Mouse (Mus musculus) inflammation-experienced regulatory T-cells (primary cell): ENCODE data around the gene Flt4. TPM values are rescaled to one million over a fixed set of nuclear protein-coding genes. Genes with fewer than 3 reads are reported as not detected.

Source experiments
- polyA plus RNA-seq, 2 experiments: library from polyadenylated mRNA; unstranded; fragments of 100-300 nt; shearing (Covaris generic); gene quantifications; one replicate each; pipeline ENCODE4 v1.2.1; 2017

Gene Flt4
- polyA plus RNA-seq = under 1 TPM in 1 of 2 experiments, not detected in 1; 0.20 TPM

GRCm38 (mm10) chr11:49608938-49609867 lies at the start of gene Flt4:
Flt4 (plus strand) TSS chr11:49609263.

GRCm38 (mm10) chr11:49663310-49663709 lies 54.2 kb downstream of the Flt4 start, which contains the start of gene Scgb3a1:
Scgb3a1 (plus strand) TSS chr11:49663610.

Other genes starting within 250 kb of the Flt4 start
- 1 to 10 TPM in 1 of 2 experiments, not detected in 1; 1.2 TPM for gene Olfr1389, start 186.2 kb upstream of the Flt4 start, polyA plus RNA-seq
- gene Olfr1388, start 172.6 kb upstream of the Flt4 start, polyA plus RNA-seq = under 1 TPM in 1 of 2 experiments, not detected in 1; 0.31 TPM
- under 1 TPM in 1 of 2 experiments, not detected in 1; 0.28 TPM for gene Olfr1387, start 153.9 kb upstream of the Flt4 start, polyA plus RNA-seq
- under 1 TPM in 1 of 2 experiments, not detected in 1; 0.46 TPM for gene Olfr1386, start 144.2 kb upstream of the Flt4 start, polyA plus RNA-seq
- gene Olfr1385, start 120.2 kb upstream of the Flt4 start, polyA plus RNA-seq = under 1 TPM; 0.12 to 0.84 TPM
- gene Olfr1384, start 102.5 kb upstream of the Flt4 start, polyA plus RNA-seq = under 1 TPM in 1 of 2 experiments, not detected in 1; 0.27 TPM
- not detected for gene Olfr1383, start 89.6 kb upstream of the Flt4 start, polyA plus RNA-seq
- under 1 TPM in 1 of 2 experiments, not detected in 1; 0.09 TPM for gene Olfr1382, start 81.0 kb upstream of the Flt4 start, polyA plus RNA-seq
- gene Olfr1381, start 65.8 kb upstream of the Flt4 start, polyA plus RNA-seq = under 1 TPM in 1 of 2 experiments, not detected in 1; 0.22 TPM
- under 1 TPM in 1 of 2 experiments, not detected in 1; 0.18 TPM for gene Olfr1380, start 52.4 kb upstream of the Flt4 start, polyA plus RNA-seq
- not detected for gene Scgb3a1, start 54.3 kb downstream of the Flt4 start, polyA plus RNA-seq
- 10 to 100 TPM; 63.4 to 75.4 TPM for gene Cnot6, start 103.5 kb downstream of the Flt4 start, polyA plus RNA-seq
- gene Gfpt2, start 184.9 kb downstream of the Flt4 start, polyA plus RNA-seq = 1 to 10 TPM in 1 of 2 experiments, under 1 TPM in 1; 0.84 to 1.2 TPM
- 10 to 100 TPM; 60.3 to 84.1 TPM for gene Mapk9, start 237.5 kb downstream of the Flt4 start, polyA plus RNA-seq